Mouse (Mus musculus) frontal cortex, postnatal 10 days (tissue): Measurements from ENCODE around the gene Idh3a.
"Not testable (repeated sequence)": the region's sequence is repeated elsewhere in the genome, so short reads cannot be mapped to it uniquely, and the experiment has no call there.

ENCODE experiments used
- DNase-seq, 2 experiments: peaks; one replicate each; pipeline ENCODE4 v3.0.0; 2022; ENCODE audit warnings: low spot score in 2 of 2, mixed read lengths in 1 of 2

Gene Idh3a

DNA sequence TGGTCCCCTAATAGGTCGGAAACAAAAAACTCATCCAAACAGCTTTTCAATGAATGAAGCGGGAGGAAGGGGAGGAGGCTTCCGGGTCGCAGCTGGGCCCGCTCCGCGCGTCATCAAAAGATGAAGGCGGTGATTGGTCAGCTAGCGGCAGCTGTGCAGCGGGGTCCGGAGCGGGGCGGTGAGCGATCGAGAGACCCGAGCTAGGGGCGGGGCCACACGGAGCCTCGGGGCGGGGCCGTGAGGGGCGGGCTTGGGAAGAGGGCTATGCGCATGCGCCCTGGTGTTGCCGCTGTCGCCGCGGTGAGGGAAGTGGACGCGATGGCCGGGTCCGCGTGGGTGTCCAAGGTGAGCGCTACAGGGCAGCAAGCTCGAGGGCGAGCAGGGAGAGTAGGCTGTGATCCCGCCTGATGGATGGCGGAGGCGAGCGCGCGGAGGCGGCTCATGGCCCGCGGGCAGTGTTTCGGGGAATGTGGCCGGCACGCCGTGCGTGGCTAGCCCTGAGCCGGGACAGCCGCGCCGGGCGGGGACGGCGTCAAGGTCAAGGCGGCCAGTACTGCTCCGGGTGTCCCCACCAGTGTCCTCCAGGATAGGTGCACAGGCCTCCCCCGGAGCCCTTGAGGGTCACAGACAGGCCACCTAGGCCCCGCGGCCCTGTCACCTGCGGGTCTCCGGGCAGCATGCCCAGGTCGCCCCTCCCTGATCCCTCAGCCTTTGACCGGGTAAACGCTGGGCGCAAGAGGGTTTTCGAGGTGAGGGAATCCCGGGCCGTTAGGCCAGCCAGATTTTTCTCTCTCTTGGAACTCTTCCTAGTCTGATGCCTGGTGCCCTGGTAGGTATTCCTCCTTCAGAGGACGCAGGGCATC is at the start of gene Idh3a:
Gene Idh3a, plus strand, starts transcription at position 136 of the 863 bp plus-strand sequence.
- peak; percentile 98 to 99 for DNase-seq

DNA sequence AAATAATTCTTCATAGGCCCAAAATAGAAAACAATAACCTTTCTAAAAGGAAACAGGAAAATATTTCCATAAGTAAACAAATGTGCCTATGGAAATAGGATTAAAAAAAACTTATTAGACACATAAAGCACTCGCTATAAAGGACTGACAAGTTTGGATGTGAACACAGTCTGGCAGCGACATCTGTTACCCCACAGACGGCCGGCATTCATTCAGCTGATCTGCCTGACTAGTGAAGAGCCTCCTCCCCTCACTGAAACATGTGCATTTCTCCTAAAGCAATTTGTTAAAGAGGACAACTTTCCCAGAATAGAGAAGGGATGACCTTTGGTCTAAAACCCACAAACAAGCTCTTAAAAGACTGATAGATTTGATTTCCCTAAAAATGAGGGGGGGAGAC is 49.1 kb upstream of the Idh3a start:
- DNase-seq: no peak

DNA sequence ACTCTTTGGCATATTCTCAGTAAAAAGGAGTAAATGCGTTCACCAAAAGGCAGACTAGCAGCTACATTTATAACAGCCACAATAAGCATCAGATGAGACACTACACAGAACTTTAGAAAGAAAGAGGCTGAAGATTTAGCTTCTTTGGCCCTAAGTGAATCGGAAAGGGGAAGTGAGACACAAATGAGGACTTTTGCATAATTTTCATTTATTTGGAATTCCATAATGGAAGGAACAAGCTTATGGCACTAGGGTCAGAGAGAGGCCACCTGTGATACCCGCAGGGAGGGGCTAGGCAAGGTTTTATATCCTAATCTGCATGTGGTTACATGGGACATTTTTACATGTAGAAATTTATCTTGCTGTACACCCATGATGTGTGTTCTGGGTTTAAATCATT is 48.7 kb upstream of the Idh3a start:
- DNase-seq: no peak

- DNase-seq: no peak
Measured at GRCm38 (mm10) chr9:54538244-54538643, 47.9 kb upstream of the Idh3a start.

DNA sequence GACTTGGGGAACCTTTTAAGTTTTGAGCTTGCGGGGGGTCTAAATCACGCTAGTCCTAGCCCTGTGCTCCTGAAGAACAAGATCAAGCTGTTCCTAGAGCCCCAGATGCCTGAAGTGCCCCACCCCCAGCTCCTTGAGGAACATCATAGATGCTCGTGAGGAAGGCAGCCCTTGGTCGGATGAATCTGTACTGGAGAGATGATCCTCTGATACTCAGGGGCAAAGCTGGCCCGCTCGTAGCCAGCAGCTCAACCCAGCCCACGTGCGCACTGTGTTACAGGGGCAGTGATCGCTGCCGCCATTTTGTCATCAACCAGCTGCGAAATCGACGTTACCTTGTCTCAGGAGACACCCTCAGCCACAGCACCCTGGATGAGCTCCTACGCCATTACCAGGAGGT is 47.5 kb upstream of the Idh3a start, which contains the start of gene Sh2d7:
Gene Sh2d7, plus strand, starts transcription at position 301 of the 400 bp plus-strand sequence.
- DNase-seq: no peak

- DNase-seq: no peak
Measured at GRCm38 (mm10) chr9:54540801-54541200, 45.3 kb upstream of the Idh3a start.

DNA sequence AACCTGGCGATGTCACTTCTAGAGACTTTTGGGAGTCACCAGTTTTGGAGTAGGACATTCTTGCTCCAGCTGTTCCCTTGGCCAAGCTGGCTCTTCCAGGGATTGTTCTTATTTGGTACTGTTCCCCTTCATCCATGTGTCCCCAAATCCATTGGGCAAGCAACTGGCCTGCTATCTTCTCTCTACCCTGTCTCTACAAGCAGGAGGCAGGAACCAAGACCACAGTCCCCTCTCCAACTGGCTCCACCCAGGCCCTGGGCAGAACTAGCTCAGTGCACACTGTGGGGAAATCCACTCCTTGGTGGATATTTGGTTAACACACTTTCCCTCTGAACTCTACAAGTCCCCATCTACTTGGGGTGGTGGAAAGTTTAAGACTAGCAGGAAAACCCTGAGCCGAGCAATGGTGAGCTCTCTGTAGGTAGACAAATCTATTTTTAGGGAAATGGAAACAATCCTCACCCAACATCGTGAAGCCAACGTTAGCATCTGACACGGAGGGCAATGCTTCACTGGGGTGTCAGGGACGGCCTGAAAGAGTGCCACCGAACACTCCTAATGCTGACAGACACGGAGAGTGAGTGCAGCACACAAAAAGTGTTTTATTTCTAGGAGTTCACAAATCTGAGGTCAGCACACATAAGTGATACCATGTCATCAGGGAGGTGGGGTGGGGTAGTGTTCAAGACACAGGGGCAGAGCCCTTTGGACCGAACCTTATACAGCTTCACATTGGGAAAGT is 41.8 kb upstream of the Idh3a start:
- no peak for DNase-seq

GRCm38 (mm10) chr9:54544954-54545315 is 41.2 kb upstream of the Idh3a start:
- DNase-seq: no peak

DNA sequence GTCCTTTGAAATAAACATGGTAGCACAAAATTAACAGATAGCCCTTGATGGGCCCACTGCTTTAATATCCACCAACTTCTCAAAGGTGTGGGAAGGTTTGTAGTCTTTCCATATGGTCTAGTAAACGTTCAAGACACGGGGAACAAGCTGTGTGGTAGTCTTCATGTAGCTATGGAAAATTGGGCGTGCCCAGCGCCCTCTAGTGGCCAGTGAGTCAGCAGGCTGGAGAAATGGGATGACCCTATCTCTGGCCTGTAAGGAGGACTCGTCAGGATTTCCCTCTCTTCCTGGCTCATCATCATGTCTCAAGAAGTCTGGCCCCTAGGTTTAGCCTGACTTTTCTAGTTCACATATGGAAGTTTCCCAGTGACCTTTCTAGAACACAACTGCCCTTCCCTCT is 38.6 kb upstream of the Idh3a start:
- DNase-seq: peak in 1 of 2 experiments; percentile 35

DNA sequence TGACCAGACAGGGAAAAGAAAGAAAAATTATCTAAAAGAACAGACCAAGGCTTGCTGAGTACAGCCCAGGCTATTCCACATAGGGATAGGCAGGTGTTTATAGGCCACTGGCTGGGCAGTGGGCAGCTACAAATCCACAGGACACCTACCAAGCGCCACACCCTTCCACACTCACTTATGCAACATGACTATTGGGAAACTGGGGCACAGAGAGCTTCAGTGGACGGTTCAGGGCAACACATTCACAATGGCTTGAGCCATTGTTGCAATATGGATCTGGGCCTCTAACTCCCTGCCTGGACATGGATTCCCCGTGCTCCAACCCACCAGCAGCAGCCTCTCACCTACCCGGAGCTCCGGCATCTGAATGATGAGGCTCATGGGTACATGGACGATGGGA is 36.7 kb upstream of the Idh3a start:
- no peak for DNase-seq

DNA sequence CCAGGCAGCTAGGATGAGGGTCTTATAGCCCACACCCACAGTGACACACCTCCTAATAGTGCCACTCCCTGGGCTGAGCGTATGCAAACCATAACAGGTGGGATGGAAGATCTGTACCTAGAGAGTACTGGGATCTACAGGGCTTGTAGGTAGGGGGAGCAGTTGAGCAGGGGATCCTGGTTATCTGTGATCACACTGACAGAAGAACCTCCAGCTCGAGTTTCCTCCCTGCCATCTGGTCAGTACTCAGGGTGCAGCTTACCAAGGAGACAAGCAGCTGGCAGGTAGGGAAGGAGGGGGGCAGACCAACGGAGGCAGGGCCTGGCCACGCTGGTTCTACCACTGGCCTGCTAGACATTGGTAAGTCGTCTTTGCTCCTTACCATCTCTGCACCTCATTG is 33.7 kb upstream of the Idh3a start:
- DNase-seq: no peak

DNA sequence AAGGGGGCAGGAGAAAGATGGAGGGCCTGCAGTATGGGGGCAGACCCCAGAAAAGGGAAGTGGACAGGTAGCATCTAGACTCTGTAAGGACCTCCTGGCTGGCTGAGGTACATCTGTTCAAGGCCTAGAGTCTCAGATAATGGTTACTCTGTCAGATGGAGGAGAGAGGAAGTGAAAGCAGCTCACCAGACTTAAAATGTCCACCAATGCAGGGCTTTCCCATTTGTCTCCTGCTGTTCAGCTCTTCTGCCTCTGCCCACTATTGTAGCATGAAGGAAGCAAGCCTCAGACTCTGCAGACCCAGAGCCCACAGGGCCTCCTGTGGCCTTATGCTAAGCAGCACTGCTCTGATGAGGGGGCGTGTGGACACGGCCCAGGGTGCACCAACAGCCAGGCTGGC is 31.1 kb upstream of the Idh3a start:
- no peak for DNase-seq

GRCm38 (mm10) chr9:54558731-54559130 is 27.4 kb upstream of the Idh3a start:
- no peak for DNase-seq

DNA sequence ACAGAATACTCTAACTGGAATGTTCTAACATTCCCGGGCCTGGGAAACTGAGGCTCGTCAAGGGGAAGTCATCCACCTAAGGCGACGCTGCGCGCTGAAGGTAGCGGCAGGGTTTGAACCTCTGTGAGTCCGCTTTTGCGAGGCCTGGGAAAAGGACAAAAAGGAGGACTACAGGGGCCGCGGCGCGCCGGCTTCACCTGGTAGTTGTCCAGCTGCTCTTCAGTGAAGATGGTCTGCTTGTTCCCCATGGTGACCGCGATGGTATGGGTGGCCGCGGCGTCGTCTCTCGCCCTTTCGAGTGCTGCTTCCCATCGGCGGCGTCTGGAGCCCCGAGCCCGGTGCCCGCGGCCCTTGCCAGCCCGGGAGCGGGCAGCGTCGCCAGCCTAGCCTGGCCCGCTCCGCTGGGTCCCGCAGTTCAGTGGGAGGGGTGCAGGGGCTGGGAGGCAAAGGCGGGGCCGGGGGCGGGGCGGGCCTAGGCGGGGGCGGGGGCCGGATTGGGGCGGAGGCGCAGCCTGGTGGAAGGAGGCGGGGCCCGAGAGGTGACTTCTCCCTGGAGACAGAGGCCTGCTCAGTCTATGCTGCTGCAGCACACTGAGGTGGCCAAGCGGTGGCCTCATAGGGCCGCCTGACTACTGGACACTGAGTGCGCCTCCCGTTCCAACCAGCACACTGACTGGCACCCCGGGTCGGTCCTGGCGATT is 26.2 kb upstream of the Idh3a start, which contains the start of gene Cib2:
Gene Cib2, minus strand, starts transcription at position 448 of the 701 bp plus-strand sequence.
- peak; percentile 61 to 75 for DNase-seq

DNA sequence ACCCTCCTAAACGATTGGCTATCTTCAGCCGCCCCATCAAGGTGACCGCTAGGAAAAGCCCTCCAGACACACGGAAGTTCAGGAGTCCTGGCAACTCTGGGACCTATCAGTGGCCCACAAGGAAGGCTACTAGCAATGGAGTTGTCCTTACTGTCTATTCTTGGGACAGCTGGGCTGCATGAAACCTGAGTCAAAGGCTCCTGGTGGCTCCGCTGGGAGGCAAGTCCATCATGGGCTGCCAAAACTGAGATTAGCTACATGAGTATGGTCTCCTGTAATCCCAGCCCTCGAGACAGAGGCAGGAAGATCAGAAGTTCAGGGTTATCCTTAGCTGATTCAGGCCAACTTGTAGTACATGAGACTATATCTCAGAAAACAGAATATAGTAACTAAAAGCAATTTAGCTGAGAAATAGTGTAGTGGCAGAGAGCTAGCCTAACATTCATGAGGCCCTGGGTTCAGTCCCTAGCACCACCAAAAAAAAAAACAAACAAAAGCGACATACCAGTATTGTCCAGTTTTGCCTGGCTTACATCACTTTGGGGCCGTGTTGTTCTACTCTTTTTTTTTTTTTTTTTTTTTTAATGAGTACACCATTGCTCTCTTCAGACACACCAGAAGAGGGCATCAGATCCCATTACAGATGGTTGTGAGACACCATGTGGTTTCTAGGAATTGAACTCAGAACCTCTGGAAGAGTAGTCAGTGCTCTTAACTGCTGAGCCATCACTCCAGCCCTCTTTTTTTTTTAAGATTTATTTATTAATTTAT is 25.1 kb upstream of the Idh3a start:
- no peak for DNase-seq

DNA sequence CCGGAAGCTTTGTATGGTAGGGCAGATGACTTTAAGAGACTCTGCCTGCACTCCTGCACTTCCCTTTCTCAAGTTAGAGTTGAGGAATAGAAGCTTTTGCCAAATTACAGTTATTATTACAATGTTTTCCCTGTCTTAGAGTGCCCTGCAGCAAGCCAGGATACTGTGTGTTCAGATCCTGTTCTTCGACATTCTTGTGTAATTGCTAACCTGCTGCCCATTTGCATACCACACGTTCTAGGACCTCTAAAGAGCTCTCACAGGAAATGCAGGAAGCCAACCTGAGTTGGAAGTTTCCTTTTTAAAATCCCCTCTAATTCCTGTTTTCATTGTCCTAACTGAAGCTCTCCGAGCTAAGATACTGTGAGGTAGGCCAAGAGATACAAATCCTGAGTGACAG is 19.2 kb upstream of the Idh3a start:
- no peak for DNase-seq

GRCm38 (mm10) chr9:54568732-54569131 is 17.4 kb upstream of the Idh3a start:
- DNase-seq: no peak

DNA sequence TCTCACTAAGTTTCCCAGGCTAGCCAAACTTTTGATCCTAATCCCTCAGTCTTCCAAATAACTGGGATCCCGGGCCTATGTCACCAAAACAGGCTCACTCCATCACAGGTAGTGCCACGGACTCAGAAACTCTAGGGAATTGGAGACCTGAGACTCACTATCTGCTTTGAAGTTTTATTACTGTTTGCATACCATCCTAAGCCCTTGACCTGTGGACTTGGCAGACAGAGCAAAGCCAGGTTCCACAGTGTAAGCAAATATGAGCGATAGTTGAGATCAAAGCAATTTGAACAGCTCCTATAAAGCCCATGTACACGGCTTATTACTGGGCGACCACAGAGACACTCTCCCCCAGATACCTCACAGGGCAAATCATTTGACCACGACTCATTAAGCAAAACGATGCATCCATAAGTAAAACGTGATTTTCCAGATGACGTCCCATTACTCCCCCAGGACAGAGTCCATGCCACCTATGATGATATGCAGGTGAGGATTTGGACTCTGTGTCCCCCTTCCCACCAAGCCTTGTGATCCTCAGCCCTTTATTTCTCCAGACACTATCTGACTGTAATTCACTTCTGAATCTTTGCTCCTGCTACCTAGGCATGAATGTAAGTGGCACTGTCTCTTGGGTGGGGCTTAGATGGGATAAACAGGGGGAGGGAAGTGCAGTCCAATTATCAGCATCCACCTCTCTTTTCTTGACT is 14.8 kb upstream of the Idh3a start:
- no peak for DNase-seq

DNA sequence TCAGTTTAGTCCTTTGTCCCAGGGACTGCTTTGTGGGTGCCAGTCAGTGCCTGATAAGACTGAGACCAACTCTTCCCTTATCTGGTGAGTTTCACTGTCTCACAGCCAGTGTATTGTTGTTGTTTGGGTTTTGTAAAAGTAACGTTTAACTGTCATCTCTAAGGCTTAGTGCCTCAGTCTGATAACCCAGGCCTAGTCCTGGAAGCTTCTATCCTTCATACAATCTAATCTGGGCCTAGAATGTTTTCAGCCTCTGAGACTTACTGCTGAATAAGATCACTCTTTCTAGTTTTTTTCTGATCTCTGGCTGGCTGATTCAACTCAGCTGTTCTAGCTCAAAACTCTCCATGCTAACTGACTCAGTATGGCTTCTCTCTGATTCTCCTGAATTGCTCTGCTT is 2.4 kb upstream of the Idh3a start:
- DNase-seq: no peak

DNA sequence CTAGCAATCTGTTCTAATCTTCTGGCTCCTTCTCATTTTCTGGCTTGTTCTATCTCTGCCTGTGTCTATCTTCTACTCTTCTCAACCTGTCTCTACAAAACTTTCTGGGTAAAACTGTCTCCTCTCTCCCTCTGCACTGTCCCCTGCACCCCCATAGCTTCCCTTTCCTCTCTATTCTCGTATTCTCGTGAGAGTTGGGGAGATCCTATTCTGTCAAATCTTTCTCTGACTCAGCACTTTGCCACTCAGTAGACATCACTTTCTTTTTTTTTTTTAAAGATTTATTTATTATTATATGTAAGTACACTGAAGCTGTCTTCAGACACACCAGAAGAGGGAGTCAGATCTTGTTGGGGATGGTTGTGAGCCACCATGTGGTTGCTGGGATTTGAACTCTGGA is 2.0 kb upstream of the Idh3a start:
- not testable (repeated sequence) for DNase-seq

DNA sequence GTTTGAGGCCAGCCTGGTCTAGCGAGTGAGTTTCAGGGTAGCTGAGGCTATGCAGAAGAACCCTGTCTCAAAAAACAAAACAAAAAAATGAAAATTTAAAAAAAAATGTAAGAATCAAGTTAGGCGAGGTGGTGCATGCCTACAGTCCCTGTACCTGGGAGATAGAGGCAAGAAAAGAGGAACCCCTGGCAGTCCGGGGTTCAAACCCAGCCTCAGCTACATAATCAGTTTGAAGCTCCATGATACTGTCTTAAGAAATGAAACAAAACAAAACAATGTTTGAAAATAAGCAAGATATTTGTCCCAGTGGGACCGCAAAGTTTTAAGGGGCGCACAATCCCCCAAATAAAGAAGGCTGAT is 315 bp upstream of the Idh3a start:
- DNase-seq: no peak
